Mouse (Mus musculus) lung, adult 2 months (tissue): ENCODE measurements around the gene Gm5460. TPM values are rescaled to one million over a fixed set of nuclear protein-coding genes. Genes with fewer than 3 reads are reported as not detected.

Experiments
- DNase-seq: peaks from one replicate; pipeline ENCODE4 v3.0.0; 2022
- H3K4me1 ChIP-seq: fragments of 200-500 bp; 2 replicates; pipeline ENCODE4 v1.6.1; 2011; ENCODE audit warnings: low read length; ENCODE audit not compliant: control insufficient read depth, insufficient read depth
- H3K4me3 ChIP-seq: fragments of 200-500 bp; replicated peaks from 2 replicates; pipeline ENCODE3; 2011; ENCODE audit warnings: low read depth, mild to moderate bottlenecking, control low read depth, low read length; ENCODE audit errors: extremely low read depth
- CTCF ChIP-seq: fragments of 200-500 bp; IDR thresholded peaks from 2 replicates; pipeline ENCODE4 v1.5.1; 2011; ENCODE audit warnings: mild to moderate bottlenecking, low read length, control low read depth; ENCODE audit not compliant: insufficient read depth
- POLR2A ChIP-seq: fragments of 200-500 bp; IDR thresholded peaks from 2 replicates; pipeline ENCODE4 v1.6.1; 2011; ENCODE audit warnings: low read depth, mild to moderate bottlenecking, control low read depth, low read length, borderline replicate concordance; ENCODE audit errors: extremely low read depth
- WGBS: fragments of 180-500 bp; shearing (Covaris S2); methylation state at CpG from one replicate; pipeline ENCODE4 v1.1.7; 2018; 5-methylcytosine and 5-hydroxymethylcytosine counted together
- polyA plus RNA-seq: library from polyadenylated mRNA; depleted of rRNA; stranded (reverse); fragments of >200 nt; gene quantifications from 2 replicates; pipeline ENCODE4 v1.2.3, GENCODE M21; 2012; rRNA removed

The Gm5460 gene
- not detected in 2 replicates for polyA plus RNA-seq

DNA sequence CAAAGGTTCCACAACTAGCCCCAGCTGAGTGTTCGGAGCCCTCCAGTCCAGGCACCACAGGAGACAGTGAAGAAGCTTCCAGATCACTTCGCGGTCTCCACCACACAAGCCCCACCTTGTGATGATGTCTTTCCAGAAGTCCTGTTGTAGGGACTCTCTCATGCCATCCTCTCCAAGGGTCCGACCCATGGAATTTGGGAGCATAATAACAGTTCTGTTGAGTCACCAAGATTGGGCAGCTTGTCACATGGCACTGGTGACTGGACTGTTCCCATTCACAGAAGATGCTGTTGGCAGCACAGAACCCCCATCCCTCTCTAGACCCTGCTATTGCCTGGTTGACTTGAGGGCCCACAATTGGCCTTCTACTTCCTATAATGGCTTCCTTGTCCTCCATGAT lies at the start of gene Gm5460:
Gm5460 (plus strand) TSS at position 378 of the 400 bp plus-strand sequence.
- TF ChIP-seq CTCF (no peak), POLR2A (no peak)
- no peak for DNase-seq
- no peak within 1 kb of the TSS for H3K4me3 ChIP-seq
- 97% methylated on average over 4 of the region's 4 CpGs for WGBS
- no peaks in the 10 kb centered on the region for H3K4me1 ChIP-seq

DNA sequence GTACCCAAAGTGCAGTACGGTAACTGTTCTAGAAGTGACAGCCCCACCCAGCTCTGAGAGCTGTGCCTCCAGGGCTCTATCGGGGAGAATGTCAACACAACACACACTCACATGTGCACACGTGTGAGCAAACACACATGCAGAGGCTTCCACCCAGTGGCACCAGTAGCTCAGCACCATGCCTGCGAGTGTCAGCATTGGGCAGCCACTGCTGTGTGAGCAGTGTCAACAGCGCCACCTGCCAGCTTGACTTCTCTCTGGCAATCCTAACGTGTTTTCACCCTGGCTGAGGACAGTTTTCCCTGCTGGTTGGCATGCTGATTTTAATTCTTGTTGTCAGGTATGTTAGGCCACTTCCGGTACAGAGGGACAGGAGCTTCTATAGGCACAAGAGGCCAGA lies 43.9 kb upstream of the Gm5460 start:
- no peak for DNase-seq

DNA sequence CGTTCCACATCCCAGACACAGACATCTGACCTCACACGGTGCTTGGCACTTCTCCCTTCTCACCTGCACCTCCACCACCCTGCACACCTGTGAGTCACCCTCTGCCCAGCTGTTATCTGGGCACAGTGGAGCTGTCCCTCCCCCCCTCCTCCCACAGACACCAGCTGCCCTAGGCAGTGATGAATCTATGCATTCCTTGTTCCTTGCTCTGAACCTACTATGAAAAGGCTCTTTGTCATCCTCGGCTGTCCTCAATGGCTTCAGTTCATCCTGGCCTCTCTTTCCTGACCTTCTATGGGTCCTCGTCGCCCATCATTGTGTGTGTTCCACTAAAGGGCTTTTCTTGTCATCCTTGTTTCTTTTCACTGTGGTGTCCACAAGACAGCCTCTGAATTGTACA lies 41.8 kb upstream of the Gm5460 start:
- WGBS, result 63% methylated on average over 5 of the region's 5 CpGs
- Histone ChIP-seq H3K4me3 (no peak overlapping the region), H3K4me1 (no peaks in the 10 kb centered on the region; the same call in 1 of the 2 replicates)
- no peak for DNase-seq
- TF ChIP-seq CTCF, result no peak
- TF ChIP-seq POLR2A, result no peak

More for the DNA sequence above, 43.9 kb upstream of the Gm5460 start:
- no peak for TF ChIP-seq POLR2A
- peak; percentile 31; the same call in 1 of the 2 replicates for TF ChIP-seq CTCF
- Histone ChIP-seq H3K4me1 (no peaks in the 10 kb centered on the region), H3K4me3 (no peak overlapping the region)
- 41% methylated on average over 7 of the region's 7 CpGs for WGBS

DNA sequence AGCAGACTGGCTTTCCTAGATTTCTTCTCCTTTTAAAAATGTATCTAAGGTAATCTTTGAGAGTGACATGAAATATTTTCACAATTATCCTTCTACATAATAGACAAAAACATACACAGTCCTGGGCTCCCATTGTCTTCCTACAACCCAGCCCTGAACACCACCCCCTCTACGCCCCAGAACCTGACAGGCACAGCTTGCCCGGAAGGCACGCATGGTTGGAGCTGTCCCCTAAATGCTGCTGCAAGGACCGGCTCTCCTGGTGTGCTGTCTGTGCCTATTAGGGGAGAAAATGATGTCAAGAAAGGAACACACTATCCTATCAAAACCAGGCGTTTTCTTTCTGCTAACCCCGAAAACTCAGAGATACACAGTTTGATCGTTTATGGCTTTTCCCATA lies 38.8 kb upstream of the Gm5460 start:
- TF ChIP-seq POLR2A, result no peak
- no peak for TF ChIP-seq CTCF
- 44% methylated on average over 7 of the region's 7 CpGs for WGBS
- no peak overlapping the region for H3K4me3 ChIP-seq
- no peaks in the 10 kb centered on the region; the same call in 1 of the 2 replicates for H3K4me1 ChIP-seq
- no peak for DNase-seq

DNA sequence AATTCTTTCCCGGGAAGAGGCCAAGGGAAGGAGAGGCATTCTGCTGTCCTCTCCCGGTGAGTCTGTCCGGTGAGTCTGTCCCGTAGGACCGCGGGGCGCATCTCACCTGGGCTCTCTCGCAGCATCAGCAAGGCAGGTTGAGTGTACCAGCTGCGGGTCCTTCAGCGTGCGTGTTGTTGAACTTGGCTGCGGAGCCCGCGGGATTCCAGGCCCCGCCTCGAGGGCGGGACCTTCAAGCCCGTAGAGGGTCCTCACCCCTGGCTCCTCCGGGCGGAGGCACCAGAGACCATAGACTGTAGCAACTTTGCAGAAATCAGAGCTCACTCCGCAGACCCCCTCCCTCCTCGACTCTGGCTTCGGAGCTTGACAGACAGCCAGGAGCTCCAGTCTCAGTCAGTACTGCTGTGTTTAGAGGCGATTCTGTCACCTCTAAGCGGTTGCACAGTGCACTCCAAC lies 37.9 kb upstream of the Gm5460 start, which contains the start of gene Zfp488:
Zfp488 (minus strand) TSS at position 161 of the 456 bp plus-strand sequence.
- TF ChIP-seq POLR2A (no peak), CTCF (no peak)
- H3K4me1 ChIP-seq, result no peaks in the 10 kb centered on the region; the same call in 1 of the 2 replicates
- DNase-seq, result no peak
- H3K4me3 ChIP-seq, result no peak within 1 kb of the TSS
- WGBS, result 2% methylated on average over 25 of the region's 25 CpGs

DNA sequence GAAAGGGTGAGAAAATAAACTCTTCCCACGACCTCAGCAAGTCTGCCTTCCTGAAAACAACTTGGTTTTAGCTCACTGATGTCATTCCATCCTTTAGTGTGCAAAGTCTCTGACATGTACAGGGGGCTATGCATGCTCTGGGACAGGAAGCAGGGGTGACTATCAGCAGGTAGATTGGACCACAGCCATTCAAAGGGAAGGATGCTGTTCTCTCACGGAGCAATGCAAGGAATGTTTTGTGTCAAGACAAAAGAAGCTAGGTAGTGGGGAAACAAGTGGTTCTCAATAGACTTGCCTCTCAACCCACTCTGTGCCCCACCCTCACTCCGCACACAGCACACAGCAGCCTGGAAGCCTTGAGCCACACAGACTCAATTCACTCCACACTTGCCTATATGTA lies 27.4 kb upstream of the Gm5460 start:
- 42% methylated on average over 3 of the region's 3 CpGs for WGBS
- Histone ChIP-seq H3K4me1 (no peaks in the 10 kb centered on the region), H3K4me3 (no peak overlapping the region)
- DNase-seq, result no peak
- no peak for TF ChIP-seq POLR2A
- no peak for TF ChIP-seq CTCF

DNA sequence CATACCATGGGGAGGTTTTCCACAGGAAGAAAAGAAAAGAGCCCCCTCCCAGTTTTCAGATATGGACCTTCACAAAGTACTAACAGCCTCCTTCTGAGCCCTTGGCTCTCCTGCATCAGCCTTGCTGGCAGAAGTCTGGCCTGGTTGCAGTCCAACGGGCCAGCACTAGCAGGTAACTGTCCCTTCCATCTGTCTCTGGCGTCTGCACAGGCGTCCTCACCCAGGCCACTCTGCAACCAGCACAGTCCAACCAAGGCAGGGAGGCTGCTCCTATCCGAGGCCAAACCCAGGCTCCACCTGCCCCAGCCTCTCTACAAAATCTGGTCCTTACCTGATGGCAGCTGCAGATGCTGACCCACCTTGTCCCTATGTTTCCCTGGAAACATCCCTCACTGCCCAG lies 24.6 kb upstream of the Gm5460 start:
- 71% methylated on average over 4 of the region's 4 CpGs for WGBS
- Histone ChIP-seq H3K4me1 (no peaks in the 10 kb centered on the region), H3K4me3 (no peak overlapping the region)
- no peak for DNase-seq
- TF ChIP-seq POLR2A (no peak), CTCF (no peak)

DNA sequence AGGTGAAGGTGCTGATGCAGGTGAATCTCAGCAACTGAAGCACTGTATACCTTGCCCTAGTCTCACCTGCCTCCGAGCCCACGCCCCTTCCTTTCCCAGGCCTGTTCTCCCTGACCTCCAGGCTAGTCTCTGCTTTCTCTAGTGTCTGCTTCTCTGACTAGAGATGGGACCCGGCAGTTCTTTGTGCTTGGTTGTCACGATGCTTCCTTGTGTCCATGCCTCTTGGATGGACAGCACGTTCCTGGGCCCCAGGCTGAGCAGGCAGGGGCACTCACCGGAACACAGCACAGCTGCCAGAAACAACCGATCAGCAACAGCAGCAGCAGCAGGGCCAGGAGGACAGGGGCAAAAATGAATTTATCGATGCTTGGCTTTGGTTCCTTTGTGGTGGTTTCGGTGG lies 23.5 kb upstream of the Gm5460 start:
- no peak for TF ChIP-seq CTCF
- TF ChIP-seq POLR2A, result no peak
- Histone ChIP-seq H3K4me1 (no peaks in the 10 kb centered on the region), H3K4me3 (no peak overlapping the region)
- no peak for DNase-seq
- 88% methylated on average over 9 of the region's 9 CpGs for WGBS

DNA sequence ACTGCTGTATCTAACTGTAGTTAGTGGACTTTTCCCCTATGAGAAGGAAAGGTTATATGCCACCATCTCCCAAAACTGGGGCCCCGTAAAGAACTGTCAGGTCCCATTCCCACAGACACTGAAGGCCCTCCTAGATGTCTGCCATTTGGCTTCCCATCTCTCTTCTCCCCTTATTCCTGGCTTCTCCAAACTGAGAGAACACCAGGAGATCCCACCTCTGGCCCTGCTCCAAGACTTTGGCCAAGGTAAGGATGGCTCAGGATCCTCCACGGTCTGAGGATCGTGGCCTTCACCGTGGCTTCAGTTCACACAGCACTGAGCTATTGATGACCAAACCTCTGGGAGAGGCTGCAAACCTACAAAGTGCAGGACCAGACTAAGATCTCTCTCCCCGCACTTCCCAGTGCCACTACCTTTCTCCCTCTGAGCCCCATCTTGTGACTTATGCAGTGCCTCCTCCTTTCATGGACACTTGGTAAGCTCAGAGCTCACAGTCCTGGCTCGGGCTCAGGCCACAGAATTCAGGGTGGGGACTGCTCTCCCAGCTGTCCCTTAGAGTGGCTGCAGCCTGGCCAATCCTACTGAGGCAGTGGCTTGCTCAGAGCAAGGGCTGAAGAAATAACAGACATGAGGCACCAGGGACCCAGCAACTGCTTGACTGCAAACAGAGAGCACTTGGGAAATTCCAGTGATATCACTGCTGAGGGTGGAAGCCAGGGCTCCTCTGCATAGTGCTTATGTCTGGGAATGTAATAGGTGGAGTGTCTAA lies 22.9 kb upstream of the Gm5460 start:
- H3K4me1 ChIP-seq, result no peaks in the 10 kb centered on the region
- 85% methylated on average over 6 of the region's 6 CpGs for WGBS
- H3K4me3 ChIP-seq, result no peak overlapping the region
- no peak for TF ChIP-seq POLR2A
- no peak for TF ChIP-seq CTCF
- DNase-seq, result no peak

DNA sequence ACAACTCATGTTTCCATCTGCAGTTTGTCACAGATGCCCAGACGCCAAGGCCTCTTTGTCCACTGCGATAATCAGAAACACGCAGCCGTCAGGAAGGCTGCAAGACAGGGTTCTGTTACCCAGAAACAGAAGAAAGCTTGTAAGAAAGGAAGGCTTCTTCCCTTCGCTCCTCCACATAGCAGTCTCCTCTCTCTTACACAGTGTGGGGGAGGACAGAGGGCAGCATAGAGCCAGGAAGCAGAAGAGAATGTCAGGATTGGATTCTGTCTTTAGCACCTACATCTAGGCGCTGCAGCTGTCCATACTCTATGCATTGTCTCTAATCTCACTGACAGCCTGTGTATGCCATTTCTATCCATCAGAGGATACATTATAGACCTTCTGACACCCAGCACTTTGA lies 19.1 kb upstream of the Gm5460 start:
- Histone ChIP-seq H3K4me1 (no peaks in the 10 kb centered on the region), H3K4me3 (no peak overlapping the region)
- 47% methylated on average over 6 of the region's 6 CpGs for WGBS
- no peak for DNase-seq
- TF ChIP-seq CTCF (no peak), POLR2A (no peak)
